Mouse (Mus musculus) intestine, postnatal 0 days (tissue): ENCODE measurements around the gene Xrra1. TPM values are rescaled to one million over a fixed set of nuclear protein-coding genes. Genes with fewer than 3 reads are reported as not detected.

ENCODE experiments used
- ATAC-seq: fragments of 200-750 bp; cut with Nextera tagmentation; 2 replicates; pipeline ENCODE4 v1.8.0; 2017; ENCODE audit warnings: mild to moderate bottlenecking, moderate TSS enrichment, moderate library complexity
- H3K27ac ChIP-seq: fragments of 300-500 bp; sonication (generic); 2 replicates; pipeline ENCODE4 v1.5.1; 2014; ENCODE audit warnings: mild to moderate bottlenecking, low read depth, low read length, moderate library complexity
- H3K27me3 ChIP-seq: fragments of 300-500 bp; sonication (generic); replicated peaks from 2 replicates; pipeline ENCODE4 v1.6.1; 2014; ENCODE audit warnings: low read length, mixed read lengths; ENCODE audit not compliant: control insufficient read depth, insufficient read depth
- H3K36me3 ChIP-seq: fragments of 300-500 bp; sonication (generic); 2 replicates; pipeline ENCODE4 v1.6.1; 2014; ENCODE audit warnings: mild to moderate bottlenecking, moderate library complexity; ENCODE audit not compliant: control insufficient read depth, insufficient read depth
- H3K4me1 ChIP-seq: fragments of 300-500 bp; sonication (generic); replicated peaks from 2 replicates; pipeline ENCODE4 v1.6.1; 2014; ENCODE audit warnings: antibody characterized with exemption, low read length, mixed read lengths; ENCODE audit not compliant: control insufficient read depth, insufficient read depth
- H3K4me2 ChIP-seq: fragments of 300-500 bp; sonication (generic); replicated peaks from 2 replicates; pipeline ENCODE4 v1.6.1; 2014; ENCODE audit warnings: low read depth, mild to moderate bottlenecking, moderate library complexity
- H3K4me3 ChIP-seq: fragments of 300-500 bp; sonication (generic); 2 replicates; pipeline ENCODE4 v1.5.1; 2014; ENCODE audit warnings: low read depth, low read length
- H3K9ac ChIP-seq: fragments of 300-500 bp; sonication (generic); 2 replicates; pipeline ENCODE4 v1.6.1; 2014; ENCODE audit warnings: mild to moderate bottlenecking, low read depth, low read length
- H3K9me3 ChIP-seq: fragments of 300-500 bp; sonication (generic); 2 replicates; pipeline ENCODE4 v1.6.1; 2016; ENCODE audit warnings: mixed run types; ENCODE audit not compliant: control insufficient read depth
- CTCF ChIP-seq: sonication (generic); IDR thresholded peaks from 2 replicates; pipeline ENCODE4 v1.5.1; 2016; ENCODE audit warnings: low read depth, mild to moderate bottlenecking, control low read depth, antibody characterized with exemption, moderate library complexity
- WGBS: fragments of 180-500 bp; shearing (Covaris S2); extraction: QIAGEN DNeasy Blood & Tissue Kit; methylation state at CpG from one replicate; pipeline ENCODE4 v1.1.7; 2014; 5-methylcytosine and 5-hydroxymethylcytosine counted together
- polyA plus RNA-seq: library from polyadenylated mRNA; unstranded; fragments of >200 nt; fragmentation: Nextera tagmentation; extraction: Ambion mirVana; gene quantifications from 2 replicates; pipeline ENCODE4 v1.2.1, GENCODE M21; 2015

Gene Xrra1
- polyA plus RNA-seq, 1 experiment from 2014 or later, result 0.17 TPM

DNA sequence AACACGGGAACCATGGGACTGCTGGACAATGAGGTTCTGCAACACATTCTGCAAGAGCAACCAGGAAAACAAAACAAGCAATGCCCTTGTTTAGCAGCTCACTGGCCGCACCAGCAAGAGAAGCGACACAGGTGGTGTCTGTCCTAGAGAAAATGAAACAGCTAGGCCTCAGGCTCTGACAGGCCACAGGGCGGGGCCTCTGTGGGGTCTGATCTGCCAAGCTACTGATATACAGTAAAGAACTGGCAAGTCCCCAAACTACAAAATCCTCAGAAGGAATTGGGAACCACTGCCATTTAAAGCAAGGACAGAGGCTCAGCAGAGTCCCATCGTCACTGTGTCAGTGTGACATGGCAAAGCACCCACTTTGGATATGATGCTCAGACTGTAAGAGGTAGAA lies 36.5 kb upstream of the Xrra1 start:
- no peak overlapping the region for H3K27ac ChIP-seq
- no peak overlapping the region for H3K9ac ChIP-seq
- 76% methylated on average over 5 of the region's 5 CpGs for WGBS
- no peak for ATAC-seq
- H3K27me3 ChIP-seq, result no peaks in the 10 kb centered on the region
- H3K36me3 ChIP-seq, result no peaks in the 10 kb centered on the region
- TF ChIP-seq CTCF, result no peak
- H3K4me2 ChIP-seq, result no peak overlapping the region
- 0 out of 2 replicates have a peak, but pooled peaks cover 4% of the 10 kb centered on the region for H3K4me1 ChIP-seq
- no peak overlapping the region for H3K4me3 ChIP-seq
- no peaks in the 10 kb centered on the region for H3K9me3 ChIP-seq

DNA sequence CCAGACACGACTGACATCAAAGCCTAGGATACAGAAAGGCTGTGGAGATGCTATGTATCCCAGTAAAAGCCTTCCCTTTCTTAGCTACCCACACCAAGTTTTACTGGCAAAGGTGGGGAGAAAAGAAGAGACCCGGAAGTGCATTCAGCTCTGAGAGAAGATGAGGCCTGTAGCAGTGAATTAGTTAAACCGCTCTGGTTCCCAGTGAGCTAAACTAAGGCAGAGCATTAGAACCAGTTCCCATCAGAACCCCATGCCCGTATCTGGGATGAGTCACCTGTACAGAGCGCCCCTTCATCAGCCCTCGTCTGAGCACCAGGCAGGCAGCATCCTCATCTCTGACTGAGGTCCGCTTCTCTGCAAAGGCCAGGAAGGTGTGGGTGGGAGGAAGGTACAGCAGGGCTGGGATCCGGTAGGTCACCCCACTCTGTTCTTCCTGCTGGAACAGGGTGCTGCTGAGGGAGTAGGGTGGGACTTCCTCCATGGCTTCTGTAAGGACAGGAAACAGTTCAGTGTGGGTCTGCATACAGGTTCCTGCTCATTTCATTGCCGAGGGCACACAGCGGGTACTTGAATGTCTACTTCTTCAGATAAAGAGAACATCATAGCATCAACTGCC lies 35.8 kb upstream of the Xrra1 start:
- Histone ChIP-seq H3K9ac (no peak overlapping the region), H3K4me1 (0 out of 2 replicates have a peak, but pooled peaks cover 4% of the 10 kb centered on the region), H3K4me2 (no peak overlapping the region), H3K27me3 (no peaks in the 10 kb centered on the region), H3K4me3 (no peak overlapping the region), H3K9me3 (no peaks in the 10 kb centered on the region), H3K36me3 (no peaks in the 10 kb centered on the region), H3K27ac (no peak overlapping the region)
- WGBS, result 90% methylated on average over 10 of the region's 10 CpGs
- no peak for TF ChIP-seq CTCF
- ATAC-seq, result no peak

DNA sequence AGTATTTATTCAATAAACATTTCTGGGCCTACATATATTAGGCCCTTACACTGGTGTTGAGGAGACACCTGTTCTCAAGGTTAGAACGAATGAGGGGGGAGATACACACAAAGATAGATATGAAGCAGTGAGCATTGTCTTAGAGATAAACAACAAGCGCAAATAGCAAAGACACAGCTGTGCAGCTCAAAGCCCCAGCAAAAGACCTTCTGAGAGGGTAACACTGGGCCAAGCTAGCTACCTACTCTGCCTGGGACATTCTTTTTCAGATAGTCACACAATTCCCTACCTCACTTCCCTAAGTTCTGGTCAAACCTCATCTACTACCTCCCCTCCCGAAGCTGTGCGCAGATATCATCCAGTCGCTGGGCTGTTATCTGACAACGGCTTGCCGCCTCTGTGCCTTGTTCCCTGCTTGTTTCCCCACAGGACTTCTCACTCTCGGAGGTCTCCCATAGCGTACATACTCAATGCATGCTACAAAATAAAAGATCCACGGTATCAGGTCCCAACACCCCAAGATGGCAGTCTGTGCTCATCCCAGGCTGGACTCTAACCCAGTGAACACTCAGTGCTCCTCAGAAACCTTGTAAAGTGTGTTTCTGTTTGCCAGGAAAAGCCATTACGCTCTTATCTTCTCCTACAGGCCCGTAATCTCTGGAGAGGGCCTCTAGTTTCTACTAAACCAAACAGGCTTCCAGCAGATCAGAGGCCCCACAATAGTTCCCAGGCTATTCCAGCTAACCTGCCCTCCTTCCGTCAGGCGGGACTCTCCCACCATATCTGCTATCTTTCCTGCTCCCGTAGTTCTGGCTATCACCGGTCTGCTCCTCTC lies 34.0 kb upstream of the Xrra1 start:
- Histone ChIP-seq H3K9me3 (no peaks in the 10 kb centered on the region), H3K27ac (peak overlapping the region; percentile 70), H3K9ac (no peak overlapping the region), H3K4me3 (0 out of 2 replicates have a peak overlapping the region, but pooled peaks have one; percentile 1), H3K4me1 (0 out of 2 replicates have a peak, but pooled peaks cover 4% of the 10 kb centered on the region), H3K36me3 (no peaks in the 10 kb centered on the region), H3K4me2 (peak overlapping the region; percentile 71), H3K27me3 (no peaks in the 10 kb centered on the region)
- ATAC-seq, result peak; percentile 68
- TF ChIP-seq CTCF, result no peak
- 42% methylated on average over 16 of the region's 16 CpGs for WGBS

DNA sequence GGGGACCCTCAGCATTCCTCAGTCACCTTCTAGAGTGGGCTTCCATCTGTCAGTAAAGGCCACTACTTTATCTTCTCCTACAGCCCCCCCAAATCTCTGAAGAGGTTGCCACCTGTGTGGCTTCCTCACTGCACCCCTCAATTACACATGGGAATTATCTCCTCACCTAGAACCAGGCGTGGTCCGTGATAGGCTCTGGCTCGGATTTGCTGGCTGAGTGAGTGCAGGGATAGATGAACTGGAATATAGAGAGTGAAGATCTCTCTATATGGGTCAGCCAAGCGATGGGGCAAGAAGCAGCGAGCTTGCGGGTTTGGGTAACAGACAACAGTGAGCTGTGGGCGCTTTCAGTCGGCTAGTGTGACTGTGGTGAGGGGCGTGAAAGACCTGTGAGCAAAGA lies 33.4 kb upstream of the Xrra1 start:
- H3K4me3 ChIP-seq, result 0 out of 2 replicates have a peak overlapping the region, but pooled peaks have one; percentile 1
- no peaks in the 10 kb centered on the region for H3K27me3 ChIP-seq
- no peak overlapping the region for H3K9ac ChIP-seq
- TF ChIP-seq CTCF, result no peak
- H3K27ac ChIP-seq, result peak overlapping the region; percentile 70; the same call in 1 of the 2 replicates
- no peaks in the 10 kb centered on the region for H3K9me3 ChIP-seq
- 0 out of 2 replicates have a peak, but pooled peaks cover 4% of the 10 kb centered on the region for H3K4me1 ChIP-seq
- ATAC-seq, result 0 out of 2 replicates have a peak, but pooled peaks have one; percentile 20
- H3K36me3 ChIP-seq, result no peaks in the 10 kb centered on the region
- WGBS, result 66% methylated on average over 9 of the region's 9 CpGs
- peak overlapping the region; percentile 71 for H3K4me2 ChIP-seq

DNA sequence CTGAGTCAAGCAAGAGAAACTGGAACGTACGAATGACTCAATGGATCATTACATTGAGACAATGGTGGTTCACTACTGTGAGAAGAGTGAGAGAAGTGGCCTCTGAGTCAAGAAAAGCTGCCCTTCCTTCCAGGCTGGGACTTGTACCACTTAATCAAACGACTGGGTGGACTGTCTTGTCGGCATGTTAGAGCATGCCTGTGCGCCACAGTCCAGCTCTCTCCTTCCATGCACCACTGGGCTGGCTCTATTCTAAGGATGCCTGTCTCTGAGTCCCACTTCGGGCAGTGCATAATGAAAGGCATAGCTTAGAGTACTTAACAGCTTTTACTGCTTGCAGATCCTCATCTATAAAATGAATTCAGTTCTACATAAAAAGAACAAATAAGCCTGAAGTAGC lies 32.8 kb upstream of the Xrra1 start:
- peak overlapping the region; percentile 71 for H3K4me2 ChIP-seq
- H3K9ac ChIP-seq, result no peak overlapping the region
- H3K36me3 ChIP-seq, result no peaks in the 10 kb centered on the region
- H3K4me3 ChIP-seq, result no peak overlapping the region
- WGBS, result 53% methylated on average over 6 of the region's 6 CpGs
- no peak for ATAC-seq
- no peaks in the 10 kb centered on the region for H3K27me3 ChIP-seq
- TF ChIP-seq CTCF, result no peak
- H3K4me1 ChIP-seq, result 0 out of 2 replicates have a peak, but pooled peaks cover 4% of the 10 kb centered on the region
- 0 out of 2 replicates have a peak overlapping the region, but pooled peaks have one; percentile 70 for H3K27ac ChIP-seq
- H3K9me3 ChIP-seq, result no peaks in the 10 kb centered on the region

DNA sequence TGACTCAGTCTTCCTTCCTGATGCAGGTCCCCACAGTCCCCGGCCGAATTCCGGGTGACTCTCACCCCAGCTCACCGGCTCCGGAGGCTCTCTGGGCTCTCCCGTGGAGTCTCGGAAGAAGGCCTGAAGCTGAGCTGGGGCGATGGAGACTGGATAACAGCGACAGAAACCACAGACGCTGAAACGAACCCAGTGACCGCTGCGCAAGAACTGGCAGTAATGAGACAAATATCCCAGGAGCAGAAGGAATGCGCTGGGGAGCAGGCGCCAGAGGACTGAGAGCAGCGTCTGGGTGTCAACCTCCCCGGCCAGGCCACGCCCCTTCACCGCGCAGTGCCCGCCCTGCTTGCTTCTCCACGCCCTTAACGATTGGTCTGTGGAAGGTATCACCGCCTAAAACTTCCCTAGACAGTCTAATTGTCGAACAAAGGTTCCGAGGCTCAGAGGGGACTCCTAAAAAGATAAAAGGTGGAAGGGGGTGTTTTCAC lies 30.8 kb upstream of the Xrra1 start, which contains the start of gene Neu3:
TSS of gene Neu3 (minus strand) at position 335 of the 488 bp plus-strand sequence.
- Histone ChIP-seq H3K27me3 (no peaks in the 10 kb centered on the region), H3K4me2 (peak within 1 kb of the TSS; percentile 71), H3K4me3 (peak within 1 kb of the TSS; percentile 52), H3K27ac (peak within 1 kb of the TSS; percentile 78), H3K9ac (peak within 1 kb of the TSS; percentile 50), H3K36me3 (no peaks in the 10 kb centered on the region), H3K4me1 (0 out of 2 replicates have a peak, but pooled peaks cover 4% of the 10 kb centered on the region), H3K9me3 (no peaks in the 10 kb centered on the region)
- peak; percentile 62 for TF ChIP-seq CTCF
- WGBS, result under 1% methylated on average over 26 of the region's 26 CpGs
- peak; percentile 92 for ATAC-seq
